Mouse (Mus musculus): ENCODE data around the gene Ankrd27. TPM values are rescaled to one million over a fixed set of nuclear protein-coding genes. Genes with fewer than 3 reads are reported as not detected.

The Ankrd27 gene
- 41.6 and 44.9 TPM in 2 replicates for polyA plus RNA-seq (2012; rRNA removed)

DNA sequence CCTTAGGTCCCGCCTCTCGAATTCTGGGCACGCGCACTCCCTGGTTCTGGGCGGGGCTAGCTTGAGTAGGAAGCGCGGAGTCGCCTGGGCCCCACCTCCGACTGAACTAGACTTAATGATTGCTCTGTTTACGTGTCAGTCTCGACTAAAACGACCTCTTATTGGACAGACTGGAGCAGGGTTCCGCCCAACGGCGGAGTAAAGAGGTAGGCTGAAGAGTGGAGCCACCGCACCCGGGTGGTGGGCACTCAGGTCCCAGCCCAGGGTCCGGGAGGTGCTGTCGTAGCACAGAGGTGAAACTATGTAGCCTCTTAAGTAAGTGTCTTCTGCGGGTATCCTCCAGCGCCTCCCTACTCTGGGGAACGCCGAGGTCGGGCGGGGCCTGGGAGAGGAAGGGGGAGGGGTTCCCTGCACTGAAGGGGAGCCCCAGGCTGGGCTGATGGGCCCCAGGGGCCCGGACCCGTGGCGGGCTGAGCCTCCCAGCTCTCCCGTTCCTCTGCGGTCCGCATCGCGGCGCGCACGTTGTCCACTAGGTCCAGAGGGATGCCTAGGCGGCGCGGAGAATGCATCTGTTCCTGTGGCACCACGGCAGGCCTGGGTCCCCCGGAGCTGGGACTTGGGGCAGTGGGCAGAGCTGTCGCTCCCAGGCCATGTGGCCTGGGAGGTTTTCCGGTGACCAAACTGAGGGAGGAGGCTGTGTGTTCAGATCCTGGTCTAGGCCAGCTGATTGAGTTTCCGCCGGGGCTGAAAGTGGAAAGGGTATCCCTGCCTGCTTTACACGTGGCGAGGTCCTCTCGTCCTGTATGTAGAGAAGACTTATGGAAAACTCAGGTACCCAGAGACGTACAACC is at the start of gene Ankrd27:
Ankrd27 (plus strand) TSS at position 190 of the 851 bp plus-strand sequence.
- H3K4me3 ChIP-seq (ENCODE audit: control insufficient read depth, insufficient read depth, low read length), result peak within 1 kb of the TSS; percentile 78
- no peak within 1 kb of the TSS for H3K27ac ChIP-seq (ENCODE audit: control insufficient read depth, insufficient read depth, low read length)
- peaks cover 29% of the 10 kb centered on the region for H3K4me1 ChIP-seq (replicated peaks; ENCODE audit: control insufficient read depth, insufficient read depth, low read length)
- TF ChIP-seq CTCF (IDR thresholded peaks at IDR 0.05; ENCODE audit: borderline replicate concordance, control insufficient read depth, extremely low read depth, insufficient read depth, low read length, poor library complexity) (no peak), POLR2A (IDR thresholded peaks at IDR 0.05; ENCODE audit: control insufficient read depth, extremely low read depth, insufficient read depth, low read length, poor library complexity) (peak; percentile 62; the same call in 1 of the 2 replicates)
- WGBS, result under 1% methylated on average over 49 of the region's 49 CpGs
- peaks cover 13% of the 10 kb centered on the region; the same call in 1 of the 2 replicates for H3K27me3 ChIP-seq (ENCODE audit: control insufficient read depth, insufficient read depth, low read length)
- no peaks in the 10 kb centered on the region for H3K36me3 ChIP-seq (ENCODE audit: control insufficient read depth, insufficient read depth, low read length)
- peak; percentile 96 for DNase-seq

DNA sequence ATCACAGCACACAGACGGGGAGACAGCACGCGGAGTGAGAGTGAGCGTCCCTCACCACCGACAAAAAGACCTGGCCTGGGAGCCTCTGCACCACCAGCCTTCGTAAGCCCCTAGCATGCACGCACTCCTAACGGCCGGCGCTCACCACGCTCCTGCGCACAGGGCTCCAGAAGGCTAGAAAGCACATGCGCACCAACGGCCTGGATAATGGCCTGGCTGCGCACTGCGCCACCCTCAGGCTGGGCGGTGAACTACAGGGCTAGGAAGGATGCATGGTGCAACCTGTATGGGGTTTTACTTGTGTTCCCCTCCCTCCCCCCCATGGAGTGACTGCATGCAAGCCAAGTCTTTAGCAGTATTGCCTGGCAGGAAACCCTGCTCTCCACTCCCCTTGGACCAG is 48.5 kb upstream of the Ankrd27 start, which contains the start of gene Tdrd12:
Tdrd12 (minus strand) TSS at position 184 of the 400 bp plus-strand sequence.
- TF ChIP-seq CTCF (IDR thresholded peaks at IDR 0.05; ENCODE audit: borderline replicate concordance, control insufficient read depth, extremely low read depth, insufficient read depth, low read length, poor library complexity) (no peak), POLR2A (IDR thresholded peaks at IDR 0.05; ENCODE audit: control insufficient read depth, extremely low read depth, insufficient read depth, low read length, poor library complexity) (no peak)

DNA sequence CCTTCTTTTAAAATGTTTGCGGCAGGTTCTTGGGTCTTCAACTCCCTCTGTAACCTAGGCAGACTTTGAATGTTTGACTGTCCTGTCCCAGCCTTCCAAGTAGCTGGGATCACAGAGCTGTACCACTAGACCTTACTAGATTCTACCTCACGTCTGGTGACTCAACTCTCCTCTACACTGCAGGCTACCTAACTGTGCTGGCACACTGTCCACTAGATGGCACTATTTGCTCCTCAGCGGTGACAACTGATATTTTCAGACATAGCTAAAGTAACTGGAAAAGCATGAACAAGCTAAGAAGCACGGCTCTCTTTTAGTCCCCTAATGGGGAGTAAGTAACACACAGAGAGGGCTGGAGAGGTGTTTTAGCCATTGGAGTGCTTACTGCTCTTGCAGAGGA is 40.2 kb upstream of the Ankrd27 start:
- 43% methylated on average over 4 of the region's 4 CpGs for WGBS
- H3K27me3 ChIP-seq (ENCODE audit: control insufficient read depth, insufficient read depth, low read length), result no peaks in the 10 kb centered on the region
- no peak overlapping the region for H3K4me3 ChIP-seq (ENCODE audit: control insufficient read depth, insufficient read depth, low read length)
- H3K27ac ChIP-seq (ENCODE audit: control insufficient read depth, insufficient read depth, low read length), result no peak overlapping the region
- H3K36me3 ChIP-seq (ENCODE audit: control insufficient read depth, insufficient read depth, low read length), result peaks cover 12% of the 10 kb centered on the region
- TF ChIP-seq CTCF (IDR thresholded peaks at IDR 0.05; ENCODE audit: borderline replicate concordance, control insufficient read depth, extremely low read depth, insufficient read depth, low read length, poor library complexity), result no peak
- H3K4me1 ChIP-seq (replicated peaks; ENCODE audit: control insufficient read depth, insufficient read depth, low read length), result no peaks in the 10 kb centered on the region
- DNase-seq, result peak; percentile 54

More for the DNA sequence above, 48.5 kb upstream of the Ankrd27 start, which contains the start of gene Tdrd12:
- Histone ChIP-seq H3K27me3 (ENCODE audit: control insufficient read depth, insufficient read depth, low read length) (no peaks in the 10 kb centered on the region), H3K4me3 (ENCODE audit: control insufficient read depth, insufficient read depth, low read length) (no peak within 1 kb of the TSS), H3K27ac (ENCODE audit: control insufficient read depth, insufficient read depth, low read length) (no peak within 1 kb of the TSS), H3K4me1 (replicated peaks; ENCODE audit: control insufficient read depth, insufficient read depth, low read length) (no peaks in the 10 kb centered on the region), H3K36me3 (ENCODE audit: control insufficient read depth, insufficient read depth, low read length) (no peaks in the 10 kb centered on the region)
- DNase-seq, result no peak
- WGBS, result 95% methylated on average over 17 of the region's 17 CpGs

DNA sequence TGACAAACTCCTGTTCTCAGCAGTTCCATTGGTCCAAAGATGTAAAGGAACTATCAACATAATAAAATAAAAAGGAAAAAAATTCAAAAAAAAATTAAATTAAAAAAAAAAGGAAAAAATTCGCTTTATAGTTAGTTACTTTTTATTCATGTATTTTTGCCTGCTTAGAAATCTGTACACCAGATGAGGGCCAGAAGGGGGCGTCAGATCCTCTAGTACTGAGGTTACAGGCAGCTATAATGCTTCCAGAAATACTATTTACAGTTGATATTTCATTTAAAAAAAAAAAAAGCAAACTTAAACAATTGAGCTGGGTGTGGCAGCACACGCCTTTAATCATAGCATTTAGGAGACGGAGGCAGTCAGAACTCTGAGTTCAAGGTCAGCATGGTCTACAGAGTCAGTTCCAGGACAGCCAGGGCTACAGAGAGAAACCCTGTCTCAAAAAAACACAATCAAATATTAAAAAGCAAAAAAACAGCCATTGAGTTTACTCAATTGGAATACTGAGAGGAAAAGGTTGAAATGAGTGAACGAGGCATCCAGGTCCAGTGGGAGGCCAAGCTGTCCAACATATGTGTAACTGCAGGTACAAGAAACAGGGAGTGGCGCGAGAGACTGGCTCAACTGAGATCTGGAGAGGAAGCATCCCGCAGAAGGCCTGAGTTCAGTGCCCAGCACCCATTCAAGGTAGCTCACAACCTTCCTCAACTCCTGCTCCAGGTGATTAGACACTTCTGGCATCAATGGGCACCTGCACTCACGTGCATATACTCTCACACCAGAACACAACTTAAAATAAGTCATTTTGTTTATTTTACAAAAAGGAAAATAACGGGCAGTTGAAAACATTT is 32.1 kb upstream of the Ankrd27 start:
- H3K4me3 ChIP-seq (ENCODE audit: control insufficient read depth, insufficient read depth, low read length), result peak overlapping the region; percentile 63; the same call in 1 of the 2 replicates
- H3K27ac ChIP-seq (ENCODE audit: control insufficient read depth, insufficient read depth, low read length), result no peak overlapping the region
- TF ChIP-seq POLR2A (IDR thresholded peaks at IDR 0.05; ENCODE audit: control insufficient read depth, extremely low read depth, insufficient read depth, low read length, poor library complexity) (no peak), CTCF (IDR thresholded peaks at IDR 0.05; ENCODE audit: borderline replicate concordance, control insufficient read depth, extremely low read depth, insufficient read depth, low read length, poor library complexity) (no peak)
- 82% methylated on average over 10 of the region's 10 CpGs for WGBS
- H3K4me1 ChIP-seq (replicated peaks; ENCODE audit: control insufficient read depth, insufficient read depth, low read length), result peaks cover 5% of the 10 kb centered on the region; the same call in 1 of the 2 replicates
- no peaks in the 10 kb centered on the region for H3K27me3 ChIP-seq (ENCODE audit: control insufficient read depth, insufficient read depth, low read length)
- peaks cover 10% of the 10 kb centered on the region for H3K36me3 ChIP-seq (ENCODE audit: control insufficient read depth, insufficient read depth, low read length)
- DNase-seq, result peak; percentile 49

DNA sequence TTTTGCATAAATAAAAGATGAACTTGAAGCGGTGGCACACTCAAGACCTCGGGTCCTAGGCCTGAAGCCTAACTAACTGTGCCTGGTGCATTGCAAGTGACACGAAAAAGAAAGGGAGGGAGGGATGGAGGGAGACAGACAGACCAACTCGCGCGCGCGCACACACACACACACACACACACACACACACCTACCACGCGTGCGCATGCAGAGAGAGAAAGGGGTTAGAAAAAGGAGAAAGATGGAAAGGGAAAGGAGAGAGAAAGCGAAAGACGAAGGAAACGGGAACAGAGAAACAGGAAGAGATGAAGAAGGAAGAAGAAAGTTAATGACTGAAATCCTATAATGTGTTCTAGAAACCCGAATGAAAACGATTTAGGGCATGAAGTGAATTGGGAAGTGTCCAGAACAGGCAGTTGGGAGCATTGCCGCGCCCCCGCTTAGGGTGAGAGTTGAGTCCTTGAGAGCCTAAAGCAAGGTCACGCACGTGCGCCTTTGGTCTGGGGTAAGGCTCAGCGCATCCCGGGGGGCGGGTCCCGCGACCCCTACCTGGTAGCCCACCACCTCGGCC is 31.4 kb upstream of the Ankrd27 start:
- H3K4me1 ChIP-seq (replicated peaks; ENCODE audit: control insufficient read depth, insufficient read depth, low read length), result peaks cover 5% of the 10 kb centered on the region; the same call in 1 of the 2 replicates

More for the DNA sequence above, 31.4 kb upstream of the Ankrd27 start:
- Histone ChIP-seq H3K4me3 (ENCODE audit: control insufficient read depth, insufficient read depth, low read length) (peak overlapping the region; percentile 63), H3K27ac (ENCODE audit: control insufficient read depth, insufficient read depth, low read length) (peak overlapping the region; percentile 28; the same call in 1 of the 2 replicates), H3K36me3 (ENCODE audit: control insufficient read depth, insufficient read depth, low read length) (peaks cover 4% of the 10 kb centered on the region; the same call in 1 of the 2 replicates), H3K27me3 (ENCODE audit: control insufficient read depth, insufficient read depth, low read length) (no peaks in the 10 kb centered on the region)
- peak; percentile 34 for DNase-seq
- WGBS, result 3% methylated on average over 28 of the region's 28 CpGs
- TF ChIP-seq CTCF (IDR thresholded peaks at IDR 0.05; ENCODE audit: borderline replicate concordance, control insufficient read depth, extremely low read depth, insufficient read depth, low read length, poor library complexity) (no peak), POLR2A (IDR thresholded peaks at IDR 0.05; ENCODE audit: control insufficient read depth, extremely low read depth, insufficient read depth, low read length, poor library complexity) (no peak)
